ENCODE assay signal across 15 mouse cellular contexts in genomic region chr17:75033872-75034615, GRCm38 (mm10).
"Had no signal": no experiment of that assay in that cellular context is flagged by ENCODE, and none has a peak within 500 bp of the region (broad histone marks: within the 10 kb centered on the region; RNA-seq: fewer than 3 reads in every experiment).

No protein-coding gene starts in this region.

- H3K9me3 ChIP-seq: limb, embryonic 13.5 days; midbrain, embryonic 10.5 days; neural tube, embryonic 15.5 days had no signal

- H3K27ac ChIP-seq: kidney, postnatal 0 days; limb, embryonic 13.5 days; liver, embryonic 14.5 days; midbrain, embryonic 10.5 days; neural tube, embryonic 15.5 days had no signal

- H3K4me2 ChIP-seq: limb, embryonic 13.5 days; neural tube, embryonic 15.5 days had no signal

- H3K9ac ChIP-seq: limb, embryonic 13.5 days; liver, embryonic 14.5 days; neural tube, embryonic 15.5 days had no signal

- H3K36me3 ChIP-seq: midbrain, embryonic 10.5 days; neural tube, embryonic 15.5 days had no signal

- DNase-seq: kidney, adult 8-10 months; kidney, postnatal 36 days; layer of hippocampus, adult 9-11 months; layer of hippocampus, postnatal 36 days; left cerebral cortex, postnatal 4 days; midbrain, embryonic 14.5 days; right cerebral cortex, adult 18-20 months; right cerebral cortex, postnatal 25 days; thymus, postnatal 4 days had no signal

- H3K4me3 ChIP-seq: limb, embryonic 13.5 days; midbrain, embryonic 10.5 days; myocyte; neural tube, embryonic 15.5 days had no signal

- H3K27me3 ChIP-seq: limb, embryonic 13.5 days; neural tube, embryonic 15.5 days had no signal
